Mouse (Mus musculus) MN1 (cell line): ENCODE measurements around the gene Serpinb8.

Experiments used
- DNase-seq: peaks from one replicate; pipeline ENCODE4 v3.0.0-alpha.2; 2016; ENCODE audit warnings: low spot score

Gene Serpinb8

GRCm38 (mm10) chr1:107645086-107645485 is 55.3 kb downstream of the Serpinb8 start:
- no peak for DNase-seq

- no peak for DNase-seq
Observed at GRCm38 (mm10) chr1:107657689-107658088, 67.9 kb downstream of the Serpinb8 start.
